Mouse (Mus musculus): ENCODE measurements at regions not wholly inside any gene's neighbourhood (a gene's known extent, or its start where the extent isn't known, plus 50 kb on each side); places are given as distances from the start of the nearest gene placed in this dataset.
"Not testable (repeated sequence)": the region's sequence is repeated elsewhere in the genome, so short reads cannot be mapped to it uniquely, and the experiment has no call there.

GRCm38 (mm10) chr2:179176835-179177530 lies 265.2 kb upstream of the Cdh4 start:
- not testable (repeated sequence) for TF ChIP-seq POLR2A (IDR thresholded peaks at IDR 0.05; ENCODE audit: extremely low read depth, insufficient read depth, low read length); CTCF (IDR thresholded peaks at IDR 0.05; ENCODE audit: low read depth, low read length)

Measured in liver, adult 2 months (tissue).